Mouse (Mus musculus) kidney, embryonic 16.5 days (tissue): ENCODE measurements around the gene Olfr223. TPM values are rescaled to one million over a fixed set of nuclear protein-coding genes. Genes with fewer than 3 reads are reported as not detected.

Experiments
- ATAC-seq: fragments of 200-750 bp; cut with Nextera tagmentation; 2 replicates; pipeline ENCODE4 v1.8.0; 2017; ENCODE audit warnings: moderate TSS enrichment; ENCODE audit not compliant: low FRiP score, low TSS enrichment
- H3K27ac ChIP-seq: fragments of 300-500 bp; sonication (generic); 2 replicates; pipeline ENCODE4 v1.5.1; 2014; ENCODE audit warnings: low read length
- H3K27me3 ChIP-seq: fragments of 300-500 bp; sonication (generic); 2 replicates; pipeline ENCODE4 v1.6.1; 2014; ENCODE audit warnings: low read length, control low read depth, mixed read lengths; ENCODE audit not compliant: insufficient read depth
- H3K36me3 ChIP-seq: fragments of 300-500 bp; sonication (generic); 2 replicates; pipeline ENCODE4 v1.6.1; 2014; ENCODE audit warnings: low read length, control low read depth, mixed read lengths; ENCODE audit not compliant: insufficient read depth
- H3K4me1 ChIP-seq: fragments of 300-500 bp; sonication (generic); 2 replicates; pipeline ENCODE4 v1.6.1; 2014; ENCODE audit warnings: low read length, control low read depth, mixed read lengths; ENCODE audit not compliant: insufficient read depth
- H3K4me2 ChIP-seq: fragments of 300-500 bp; sonication (generic); replicated peaks from 2 replicates; pipeline ENCODE4 v1.6.1; 2014; ENCODE audit warnings: low read depth, low read length
- H3K4me3 ChIP-seq: fragments of 300-500 bp; sonication (generic); 2 replicates; pipeline ENCODE4 v1.5.1; 2014; ENCODE audit warnings: mild to moderate bottlenecking, low read length
- H3K9ac ChIP-seq: fragments of 300-500 bp; sonication (generic); replicated peaks from 2 replicates; pipeline ENCODE4 v1.6.1; 2014; ENCODE audit warnings: low read length
- H3K9me3 ChIP-seq: fragments of 300-500 bp; sonication (generic); 2 replicates; pipeline ENCODE4 v1.6.1; 2016; ENCODE audit warnings: low read length, control low read depth
- WGBS: fragments of 180-500 bp; shearing (Covaris S2); extraction: QIAGEN DNeasy Blood & Tissue Kit; methylation state at CpG from one replicate; pipeline ENCODE4 v1.1.7; 2014; 5-methylcytosine and 5-hydroxymethylcytosine counted together
- polyA plus RNA-seq: library from polyadenylated mRNA; unstranded; fragments of >200 nt; fragmentation: Nextera tagmentation; extraction: Ambion mirVana; gene quantifications from 2 replicates; pipeline ENCODE4 v1.2.1, GENCODE M21; 2015

The Olfr223 gene
- not detected in 2 replicates for polyA plus RNA-seq

DNA sequence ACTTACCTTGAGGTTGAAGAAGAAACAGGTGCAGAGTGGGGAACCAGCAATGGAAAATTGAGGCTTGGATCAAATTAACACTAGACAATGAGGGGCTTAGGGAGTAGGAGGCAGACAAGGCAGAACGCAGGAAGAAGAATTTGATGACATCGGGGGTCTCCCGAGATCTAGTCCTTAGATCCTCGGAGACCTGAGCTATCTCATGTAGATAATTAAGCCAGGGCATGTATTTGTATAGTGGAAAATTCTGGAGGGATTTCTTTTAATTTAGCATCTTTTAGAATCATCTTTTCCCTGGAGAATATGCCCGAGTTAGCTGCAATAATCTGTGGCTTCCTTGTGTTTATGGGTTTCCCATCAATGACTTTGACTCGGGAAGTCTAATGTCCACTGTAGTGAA lies at the start of gene Olfr223:
Gene Olfr223, minus strand, starts transcription at position 101 of the 400 bp plus-strand sequence.
- H3K27me3 ChIP-seq = no peaks in the 10 kb centered on the region
- 82% methylated on average over 6 of the region's 6 CpGs for WGBS
- no peak within 1 kb of the TSS for H3K4me2 ChIP-seq
- H3K4me3 ChIP-seq = no peak within 1 kb of the TSS
- H3K9me3 ChIP-seq = no peaks in the 10 kb centered on the region
- H3K4me1 ChIP-seq = no peaks in the 10 kb centered on the region
- H3K36me3 ChIP-seq = no peaks in the 10 kb centered on the region
- H3K9ac ChIP-seq = no peak within 1 kb of the TSS
- no peak within 1 kb of the TSS for H3K27ac ChIP-seq
- no peak for ATAC-seq

GRCm38 (mm10) chr11:59642420-59642819 lies 49.3 kb upstream of the Olfr223 start:
- Histone ChIP-seq H3K4me3 (no peak overlapping the region), H3K27me3 (0 out of 2 replicates have a peak, but pooled peaks cover 6% of the 10 kb centered on the region), H3K4me2 (no peak overlapping the region), H3K9ac (no peak overlapping the region), H3K27ac (no peak overlapping the region), H3K36me3 (no peaks in the 10 kb centered on the region), H3K9me3 (no peaks in the 10 kb centered on the region), H3K4me1 (no peaks in the 10 kb centered on the region)
- 81% methylated on average over 8 of the region's 8 CpGs for WGBS
- no peak for ATAC-seq

DNA sequence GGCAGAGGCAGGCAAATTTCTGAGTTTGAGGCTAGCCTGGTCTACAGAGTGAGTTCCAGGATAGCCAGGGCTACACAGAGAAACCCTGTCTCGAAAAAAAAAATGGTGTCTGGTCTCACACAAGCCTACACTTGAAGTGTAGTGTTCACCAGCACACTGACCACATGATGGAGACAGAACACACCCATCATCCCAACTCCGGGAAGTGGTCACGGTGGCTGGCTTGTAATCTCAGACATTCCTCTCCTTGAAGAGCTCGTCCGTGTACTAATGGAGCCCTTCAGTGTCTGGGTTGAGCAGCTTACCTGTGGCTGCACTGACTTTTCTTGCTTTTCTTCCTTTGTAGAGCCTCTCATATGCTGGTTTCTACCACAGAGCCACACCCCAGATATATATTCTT lies 48.1 kb upstream of the Olfr223 start:
- no peak overlapping the region for H3K4me2 ChIP-seq
- no peak for ATAC-seq
- no peak overlapping the region for H3K9ac ChIP-seq
- H3K4me1 ChIP-seq = no peaks in the 10 kb centered on the region
- no peaks in the 10 kb centered on the region for H3K36me3 ChIP-seq
- H3K27ac ChIP-seq = no peak overlapping the region
- 0 out of 2 replicates have a peak, but pooled peaks cover 6% of the 10 kb centered on the region for H3K27me3 ChIP-seq
- WGBS = 56% methylated on average over 5 of the region's 5 CpGs
- no peak overlapping the region for H3K4me3 ChIP-seq
- H3K9me3 ChIP-seq = no peaks in the 10 kb centered on the region

- Histone ChIP-seq H3K4me1 (no peaks in the 10 kb centered on the region), H3K4me2 (no peak overlapping the region), H3K9ac (no peak overlapping the region), H3K4me3 (no peak overlapping the region), H3K36me3 (no peaks in the 10 kb centered on the region), H3K27me3 (no peaks in the 10 kb centered on the region), H3K9me3 (no peaks in the 10 kb centered on the region), H3K27ac (no peak overlapping the region)
- WGBS = 76% methylated on average over 4 of the region's 4 CpGs
- no peak for ATAC-seq
These were observed 47.0 kb upstream of the Olfr223 start for GRCm38 (mm10) chr11:59639957-59640643.

DNA sequence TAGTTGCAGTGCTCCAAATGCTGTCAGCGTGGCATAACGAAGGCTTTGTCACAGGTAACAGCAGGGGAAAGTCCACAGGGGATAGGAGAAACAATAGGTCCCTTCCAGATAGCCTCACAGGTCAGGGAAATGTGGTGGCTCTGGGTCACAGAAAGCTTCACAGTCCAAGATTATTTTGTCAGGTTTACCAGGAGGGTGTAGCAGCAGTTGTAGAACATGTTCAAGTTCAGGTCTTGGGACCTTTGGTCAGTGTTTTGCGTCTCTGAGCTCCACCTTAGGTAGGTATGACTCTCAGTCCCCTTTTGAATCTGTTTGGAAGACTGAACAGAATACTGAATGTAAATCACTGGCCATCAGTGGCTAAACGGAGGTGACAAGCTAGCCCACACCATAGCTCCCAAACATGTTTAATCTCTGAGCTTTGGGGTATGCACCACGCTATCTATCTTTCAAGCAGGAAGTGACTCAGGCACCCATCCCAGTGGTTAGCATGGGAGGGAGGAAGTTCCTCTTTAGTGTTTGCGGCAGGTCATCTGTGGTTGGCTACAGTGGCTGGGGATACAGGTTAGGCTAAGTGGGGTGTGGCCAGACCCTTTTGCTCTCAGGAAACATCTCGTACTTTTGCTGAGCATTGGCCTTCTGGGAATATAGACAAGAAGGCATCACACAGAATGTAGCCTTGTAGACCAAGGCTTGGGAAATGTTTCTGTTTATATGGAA lies 43.8 kb upstream of the Olfr223 start:
- H3K9ac ChIP-seq = no peak overlapping the region
- H3K27ac ChIP-seq = no peak overlapping the region
- H3K4me3 ChIP-seq = no peak overlapping the region
- H3K4me2 ChIP-seq = no peak overlapping the region
- 73% methylated on average over 7 of the region's 7 CpGs for WGBS
- H3K36me3 ChIP-seq = no peaks in the 10 kb centered on the region
- H3K9me3 ChIP-seq = no peaks in the 10 kb centered on the region
- no peaks in the 10 kb centered on the region for H3K27me3 ChIP-seq
- ATAC-seq = no peak
- H3K4me1 ChIP-seq = no peaks in the 10 kb centered on the region

DNA sequence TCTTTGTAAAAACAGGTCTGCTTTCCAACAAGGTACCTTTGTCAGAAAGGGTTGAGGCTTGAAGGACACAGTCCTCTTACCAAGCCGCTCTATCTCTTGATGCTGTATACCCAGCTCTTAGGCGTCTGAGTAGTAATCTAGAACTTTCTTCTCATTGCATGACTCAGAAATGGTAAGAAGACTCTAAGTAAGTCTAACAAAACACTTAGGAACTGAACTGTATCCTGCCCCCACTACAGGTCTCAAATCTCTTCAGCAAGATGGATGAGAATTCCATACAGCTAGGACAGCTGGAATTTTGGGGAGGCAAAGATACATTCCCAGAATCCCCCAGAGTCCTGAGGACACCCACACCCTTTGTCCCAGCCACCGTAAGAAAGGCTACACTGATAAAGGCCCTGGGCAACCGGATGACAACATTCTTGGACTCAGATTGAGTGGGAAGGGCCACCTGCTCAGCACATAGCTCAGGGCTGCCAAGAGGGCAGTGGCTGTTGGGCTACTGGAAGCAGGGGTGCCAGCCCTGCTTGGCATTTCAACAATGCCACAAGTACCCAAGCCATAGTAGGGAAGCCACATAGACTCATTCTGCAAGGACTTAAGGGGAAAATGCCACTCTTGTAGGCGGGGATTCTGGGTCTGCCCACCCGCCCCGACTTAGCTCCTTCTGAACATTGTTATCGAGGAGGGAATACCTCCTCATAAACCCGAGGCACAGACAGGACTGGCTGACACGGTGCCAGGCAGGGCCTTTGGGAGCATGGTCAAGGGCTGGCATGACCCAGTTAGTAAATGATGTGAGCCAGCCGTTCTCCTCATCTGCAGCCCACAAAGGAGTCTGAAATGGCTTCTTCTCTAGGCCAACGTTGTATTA lies 43.0 kb upstream of the Olfr223 start:
- Histone ChIP-seq H3K9ac (no peak overlapping the region), H3K36me3 (no peaks in the 10 kb centered on the region), H3K4me1 (no peaks in the 10 kb centered on the region), H3K27ac (no peak overlapping the region), H3K4me2 (no peak overlapping the region), H3K27me3 (no peaks in the 10 kb centered on the region), H3K4me3 (no peak overlapping the region), H3K9me3 (no peaks in the 10 kb centered on the region)
- 83% methylated on average over 12 of the region's 12 CpGs for WGBS
- no peak for ATAC-seq

GRCm38 (mm10) chr11:59635251-59635795 lies 42.2 kb upstream of the Olfr223 start:
- H3K4me3 ChIP-seq = no peak overlapping the region

GRCm38 (mm10) chr11:59634001-59634660 lies 41.0 kb upstream of the Olfr223 start:
- H3K4me2 ChIP-seq = no peak overlapping the region
- no peak overlapping the region for H3K4me3 ChIP-seq
- 78% methylated on average over 7 of the region's 7 CpGs for WGBS
- no peaks in the 10 kb centered on the region for H3K4me1 ChIP-seq
- no peaks in the 10 kb centered on the region for H3K36me3 ChIP-seq
- no peak overlapping the region for H3K9ac ChIP-seq
- no peak for ATAC-seq
- H3K27ac ChIP-seq = no peak overlapping the region
- no peaks in the 10 kb centered on the region for H3K9me3 ChIP-seq
- H3K27me3 ChIP-seq = no peaks in the 10 kb centered on the region

More at GRCm38 (mm10) chr11:59635251-59635795, 42.2 kb upstream of the Olfr223 start:
- Histone ChIP-seq H3K4me2 (no peak overlapping the region), H3K9me3 (no peaks in the 10 kb centered on the region), H3K27me3 (no peaks in the 10 kb centered on the region), H3K4me1 (no peaks in the 10 kb centered on the region), H3K27ac (no peak overlapping the region), H3K9ac (no peak overlapping the region), H3K36me3 (no peaks in the 10 kb centered on the region)
- ATAC-seq = no peak
- WGBS = 84% methylated on average over 9 of the region's 9 CpGs

DNA sequence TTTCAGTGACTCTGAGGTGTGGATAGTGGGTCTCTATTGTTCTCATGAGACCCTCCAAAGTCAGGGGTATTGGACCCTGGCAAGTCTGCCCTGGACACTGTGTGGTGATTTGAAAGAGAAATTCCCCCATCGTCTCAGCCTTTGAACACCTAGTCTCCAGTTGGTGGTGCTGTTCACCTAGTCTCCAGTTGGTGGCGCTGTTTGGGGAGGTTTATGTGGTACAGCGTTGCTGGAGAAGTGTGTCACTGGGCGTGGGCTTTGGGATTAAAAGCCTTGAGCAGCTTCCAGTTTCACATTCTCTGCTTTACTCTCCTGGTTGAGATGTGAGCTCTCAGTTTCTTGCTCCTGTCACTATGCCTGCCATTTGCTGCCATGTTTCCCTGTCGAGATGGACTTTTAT lies 39.9 kb upstream of the Olfr223 start:
- Histone ChIP-seq H3K27me3 (no peaks in the 10 kb centered on the region), H3K27ac (no peak overlapping the region), H3K4me2 (no peak overlapping the region), H3K36me3 (no peaks in the 10 kb centered on the region), H3K9me3 (no peaks in the 10 kb centered on the region), H3K9ac (no peak overlapping the region), H3K4me1 (no peaks in the 10 kb centered on the region), H3K4me3 (no peak overlapping the region)
- ATAC-seq = no peak
- WGBS = 26% methylated on average over 5 of the region's 5 CpGs
